Mouse (Mus musculus): ENCODE results near the gene Tmigd1. TPM values are rescaled to one million over a fixed set of nuclear protein-coding genes. Genes with fewer than 3 reads are reported as not detected.
A peak's percentile ranks its signal among the peaks of the same experiment; 100 is the strongest.

The Tmigd1 gene
- polyA plus RNA-seq, 1 experiment from 2014 or later = not detected

- no peak overlapping the region for H3K9ac ChIP-seq (replicated peaks)
- H3K9me3 ChIP-seq = no peaks in the 10 kb centered on the region
- no peaks in the 10 kb centered on the region for H3K36me3 ChIP-seq
- H3K27me3 ChIP-seq = no peaks in the 10 kb centered on the region; the same call in 1 of the 2 replicates
- H3K4me2 ChIP-seq = no peak overlapping the region
- no peak overlapping the region for H3K4me3 ChIP-seq (replicated peaks)
- no peaks in the 10 kb centered on the region; the same call in 1 of the 2 replicates for H3K4me1 ChIP-seq (replicated peaks)
- no peak overlapping the region for H3K27ac ChIP-seq
- ATAC-seq (ENCODE audit: insufficient number of reproducible peaks, insufficient read depth, low FRiP score, low TSS enrichment, low read depth) = no peak
- WGBS = 65% methylated on average over 5 of the region's 5 CpGs
Observed at GRCm38 (mm10) chr11:76884451-76884850, 17.5 kb upstream of the Tmigd1 start.

DNA sequence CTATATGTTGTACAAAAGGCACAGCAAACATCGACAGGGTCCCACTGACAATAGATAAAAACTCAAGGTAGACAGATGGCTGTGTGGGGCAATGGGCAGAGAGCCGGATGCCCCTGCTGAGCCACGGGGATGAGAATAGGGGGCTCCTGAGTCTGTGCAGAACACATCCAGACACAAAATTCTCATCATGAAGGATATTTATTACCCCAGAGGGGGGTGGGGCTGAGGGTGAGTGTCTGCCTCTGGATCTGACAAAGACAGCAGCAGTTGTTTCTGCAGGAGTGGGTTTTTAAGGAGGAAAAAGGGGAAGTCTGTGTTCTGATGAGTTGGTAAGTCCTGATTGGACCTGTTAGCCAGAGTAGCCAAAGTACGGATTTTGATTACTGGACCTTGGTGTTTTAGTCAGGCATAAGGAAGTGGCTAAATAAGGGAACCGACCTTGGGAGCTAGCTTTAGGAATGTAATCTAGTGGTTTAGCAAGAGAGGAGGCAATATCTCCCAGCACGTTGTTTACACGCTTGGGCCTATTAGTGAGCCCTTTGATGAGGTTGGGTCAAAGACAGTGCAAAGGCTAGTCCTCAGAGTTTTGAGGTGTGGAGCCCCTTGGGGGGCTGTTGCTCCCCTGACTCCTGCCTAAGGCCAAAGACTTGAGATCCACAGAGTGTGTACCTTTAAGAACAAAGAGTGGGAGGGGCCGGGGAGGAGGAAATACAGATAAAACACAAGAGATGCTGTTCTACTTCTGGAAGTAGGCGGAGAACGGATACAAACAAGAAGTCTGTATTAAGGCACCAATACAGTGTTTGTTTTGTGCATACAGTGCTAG is 12.4 kb upstream of the Tmigd1 start:
- no peak for ATAC-seq (ENCODE audit: insufficient number of reproducible peaks, insufficient read depth, low FRiP score, low TSS enrichment, low read depth)
- WGBS = 45% methylated on average over 10 of the region's 10 CpGs

DNA sequence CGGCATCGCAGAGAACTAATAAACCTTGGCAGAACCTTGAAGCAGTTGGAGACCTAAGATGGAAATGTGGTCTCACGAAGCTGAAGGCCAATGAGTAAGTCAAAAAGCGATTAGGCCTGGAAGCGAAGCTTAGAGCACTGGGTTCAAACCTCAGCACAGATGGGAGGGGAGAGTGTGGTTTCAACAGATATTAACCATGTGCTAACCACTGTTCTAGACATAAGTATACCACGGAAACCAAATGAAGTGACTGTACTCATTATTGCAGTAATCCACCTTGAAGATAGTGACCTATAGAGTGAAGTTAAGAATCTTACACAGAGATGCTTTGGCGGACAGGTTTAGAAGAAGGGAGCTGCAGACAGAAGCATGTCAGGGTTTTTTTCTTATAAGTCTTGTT is 10.8 kb upstream of the Tmigd1 start:
- no peaks in the 10 kb centered on the region for H3K27me3 ChIP-seq
- no peaks in the 10 kb centered on the region for H3K36me3 ChIP-seq
- no peak overlapping the region for H3K4me2 ChIP-seq
- H3K27ac ChIP-seq = no peak overlapping the region
- peaks cover 11% of the 10 kb centered on the region for H3K4me1 ChIP-seq (replicated peaks)
- no peaks in the 10 kb centered on the region for H3K9me3 ChIP-seq
- ATAC-seq (ENCODE audit: insufficient number of reproducible peaks, insufficient read depth, low FRiP score, low TSS enrichment, low read depth) = no peak
- no peak overlapping the region for H3K9ac ChIP-seq (replicated peaks)
- H3K4me3 ChIP-seq (replicated peaks) = no peak overlapping the region
- 94% methylated on average over 7 of the region's 7 CpGs for WGBS

More for the DNA sequence above, 12.4 kb upstream of the Tmigd1 start:
- Histone ChIP-seq H3K27ac (no peak overlapping the region), H3K4me1 (replicated peaks) (peaks cover 11% of the 10 kb centered on the region), H3K4me3 (replicated peaks) (no peak overlapping the region), H3K36me3 (no peaks in the 10 kb centered on the region), H3K9ac (replicated peaks) (no peak overlapping the region), H3K27me3 (no peaks in the 10 kb centered on the region; the same call in 1 of the 2 replicates), H3K4me2 (no peak overlapping the region), H3K9me3 (no peaks in the 10 kb centered on the region)

GRCm38 (mm10) chr11:76891738-76892349 is 10.1 kb upstream of the Tmigd1 start:
- Histone ChIP-seq H3K27me3 (no peaks in the 10 kb centered on the region), H3K9me3 (no peaks in the 10 kb centered on the region), H3K4me3 (replicated peaks) (no peak overlapping the region), H3K27ac (no peak overlapping the region), H3K36me3 (no peaks in the 10 kb centered on the region), H3K9ac (replicated peaks) (no peak overlapping the region), H3K4me1 (replicated peaks) (peaks cover 16% of the 10 kb centered on the region), H3K4me2 (no peak overlapping the region)
- ATAC-seq (ENCODE audit: insufficient number of reproducible peaks, insufficient read depth, low FRiP score, low TSS enrichment, low read depth) = no peak
- WGBS = 84% methylated on average over 4 of the region's 4 CpGs

- 77% methylated on average over 3 of the region's 3 CpGs for WGBS
- peaks cover 25% of the 10 kb centered on the region for H3K4me1 ChIP-seq (replicated peaks)
- no peaks in the 10 kb centered on the region for H3K9me3 ChIP-seq
Observed at GRCm38 (mm10) chr11:76892972-76893371, 9.0 kb upstream of the Tmigd1 start.

GRCm38 (mm10) chr11:76893570-76893969 is 8.4 kb upstream of the Tmigd1 start:
- ATAC-seq (ENCODE audit: insufficient number of reproducible peaks, insufficient read depth, low FRiP score, low TSS enrichment, low read depth) = no peak
- Histone ChIP-seq H3K9ac (replicated peaks) (no peak overlapping the region), H3K36me3 (no peaks in the 10 kb centered on the region), H3K27ac (no peak overlapping the region), H3K4me2 (no peak overlapping the region), H3K4me1 (replicated peaks) (peaks cover 28% of the 10 kb centered on the region), H3K27me3 (no peaks in the 10 kb centered on the region), H3K4me3 (replicated peaks) (no peak overlapping the region), H3K9me3 (no peaks in the 10 kb centered on the region)
- WGBS = 10% methylated on average over 4 of the region's 4 CpGs

More at GRCm38 (mm10) chr11:76892972-76893371, 9.0 kb upstream of the Tmigd1 start:
- no peak overlapping the region for H3K4me3 ChIP-seq (replicated peaks)
- H3K27ac ChIP-seq = no peak overlapping the region
- no peaks in the 10 kb centered on the region for H3K27me3 ChIP-seq
- no peak overlapping the region for H3K4me2 ChIP-seq
- ATAC-seq (ENCODE audit: insufficient number of reproducible peaks, insufficient read depth, low FRiP score, low TSS enrichment, low read depth) = no peak
- H3K36me3 ChIP-seq = no peaks in the 10 kb centered on the region
- no peak overlapping the region for H3K9ac ChIP-seq (replicated peaks)

GRCm38 (mm10) chr11:76894240-76894639 is 7.7 kb upstream of the Tmigd1 start:
- ATAC-seq (ENCODE audit: insufficient number of reproducible peaks, insufficient read depth, low FRiP score, low TSS enrichment, low read depth) = no peak
- Histone ChIP-seq H3K27ac (no peak overlapping the region), H3K9me3 (no peaks in the 10 kb centered on the region), H3K36me3 (no peaks in the 10 kb centered on the region), H3K4me2 (no peak overlapping the region), H3K4me1 (replicated peaks) (peaks cover 28% of the 10 kb centered on the region), H3K27me3 (no peaks in the 10 kb centered on the region), H3K9ac (replicated peaks) (no peak overlapping the region), H3K4me3 (replicated peaks) (no peak overlapping the region)
- WGBS = 38% methylated on average over 5 of the region's 5 CpGs

DNA sequence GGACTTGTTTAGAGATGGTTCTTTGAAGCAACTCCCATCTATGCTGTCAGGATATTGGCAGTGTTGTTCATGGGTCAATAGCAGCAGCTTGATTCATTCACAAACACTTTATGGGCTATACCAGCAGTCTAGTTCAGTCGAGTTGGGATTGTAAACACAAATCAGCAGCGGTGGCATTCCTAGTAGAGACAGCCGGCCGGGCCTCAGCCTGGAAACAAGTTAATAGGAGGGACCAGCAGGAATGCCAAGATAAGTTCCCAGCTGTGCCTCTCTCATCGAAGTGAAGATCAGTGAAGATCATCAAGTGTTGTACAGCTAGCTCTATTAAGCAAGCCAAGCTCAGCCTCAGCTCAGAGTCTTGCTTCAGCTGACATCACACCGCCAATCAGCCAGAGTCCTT is 5.6 kb upstream of the Tmigd1 start:
- H3K4me1 ChIP-seq (replicated peaks) = peaks cover 23% of the 10 kb centered on the region
- 0 out of 2 replicates have a peak overlapping the region, but pooled peaks have one; percentile 17 for H3K27ac ChIP-seq
- no peaks in the 10 kb centered on the region for H3K36me3 ChIP-seq
- H3K9me3 ChIP-seq = no peaks in the 10 kb centered on the region
- no peak overlapping the region for H3K4me3 ChIP-seq (replicated peaks)
- no peaks in the 10 kb centered on the region for H3K27me3 ChIP-seq
- H3K9ac ChIP-seq (replicated peaks) = no peak overlapping the region
- ATAC-seq (ENCODE audit: insufficient number of reproducible peaks, insufficient read depth, low FRiP score, low TSS enrichment, low read depth) = no peak
- H3K4me2 ChIP-seq = no peak overlapping the region
- 51% methylated on average over 6 of the region's 6 CpGs for WGBS

DNA sequence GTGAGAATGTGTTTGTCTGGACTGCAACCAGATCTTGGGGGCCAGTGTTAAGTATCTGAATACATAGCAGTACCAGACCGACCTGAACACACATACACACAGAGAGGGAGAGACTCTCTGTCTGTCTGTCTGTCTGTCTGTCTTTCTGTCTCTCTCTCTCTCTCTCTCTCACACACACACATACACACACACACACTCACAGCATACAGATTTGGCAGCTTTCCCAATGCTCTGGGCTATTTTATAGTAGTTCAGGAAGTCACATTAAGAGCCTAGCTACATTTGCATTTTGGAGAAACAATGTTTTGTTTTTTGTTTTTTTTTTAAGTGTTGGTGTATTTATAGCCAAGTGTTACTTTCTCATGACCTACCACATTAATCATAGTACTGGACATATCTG is 4.8 kb upstream of the Tmigd1 start:
- H3K9me3 ChIP-seq = no peaks in the 10 kb centered on the region
- peaks cover 23% of the 10 kb centered on the region for H3K4me1 ChIP-seq (replicated peaks)
- no peak overlapping the region for H3K9ac ChIP-seq (replicated peaks)
- H3K4me2 ChIP-seq = no peak overlapping the region
- H3K27me3 ChIP-seq = no peaks in the 10 kb centered on the region
- H3K36me3 ChIP-seq = no peaks in the 10 kb centered on the region
- no peak overlapping the region for H3K4me3 ChIP-seq (replicated peaks)
- H3K27ac ChIP-seq = no peak overlapping the region
- 73% methylated on average over 1 of the region's 1 CpGs for WGBS
- no peak for ATAC-seq (ENCODE audit: insufficient number of reproducible peaks, insufficient read depth, low FRiP score, low TSS enrichment, low read depth)

DNA sequence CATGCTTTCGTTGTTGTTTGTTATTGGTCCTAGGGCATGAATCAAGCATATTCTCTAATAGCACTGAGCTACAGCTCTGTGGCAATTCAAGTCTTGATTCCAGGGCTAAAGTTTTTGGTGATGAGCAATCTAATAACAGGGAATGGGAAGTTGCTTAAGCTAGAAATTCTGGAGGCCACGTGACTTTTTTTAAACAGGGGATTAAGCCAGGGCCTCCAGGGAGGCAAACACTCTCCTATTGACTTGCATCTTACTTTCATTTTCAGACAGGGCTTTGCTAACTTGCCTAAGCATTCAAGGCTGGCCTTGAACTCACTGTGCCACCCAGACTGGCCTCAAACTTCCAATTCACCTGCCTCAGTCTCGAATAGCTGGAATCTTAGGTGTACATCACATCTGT is 4.1 kb upstream of the Tmigd1 start:
- 55% methylated on average over 3 of the region's 3 CpGs for WGBS
- ATAC-seq (ENCODE audit: insufficient number of reproducible peaks, insufficient read depth, low FRiP score, low TSS enrichment, low read depth) = no peak

DNA sequence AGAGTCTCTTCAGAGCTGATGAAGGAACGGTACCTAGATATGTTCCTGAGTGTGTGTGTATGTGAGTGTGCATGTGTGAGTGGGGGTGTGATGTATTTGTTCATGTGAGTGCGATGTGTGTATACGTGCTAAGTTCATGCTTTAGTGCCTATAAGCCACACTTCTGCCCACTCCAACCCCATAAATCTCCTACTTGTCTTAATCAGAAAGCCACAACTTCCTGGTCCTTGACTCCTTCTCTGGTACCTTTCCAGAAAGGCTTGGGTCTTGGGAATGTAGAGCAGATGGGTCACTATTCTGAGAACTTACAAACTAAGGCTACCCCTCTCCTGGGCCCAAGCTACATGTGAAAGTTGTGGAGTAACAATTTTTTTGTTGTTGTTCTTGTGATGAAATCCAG is 3.2 kb upstream of the Tmigd1 start:
- no peaks in the 10 kb centered on the region for H3K27me3 ChIP-seq
- H3K9ac ChIP-seq (replicated peaks) = no peak overlapping the region
- H3K36me3 ChIP-seq = no peaks in the 10 kb centered on the region
- no peak for ATAC-seq (ENCODE audit: insufficient number of reproducible peaks, insufficient read depth, low FRiP score, low TSS enrichment, low read depth)
- no peaks in the 10 kb centered on the region for H3K9me3 ChIP-seq
- WGBS = 77% methylated on average over 3 of the region's 3 CpGs
- no peak overlapping the region for H3K4me3 ChIP-seq (replicated peaks)
- no peak overlapping the region for H3K4me2 ChIP-seq
- peaks cover 20% of the 10 kb centered on the region for H3K4me1 ChIP-seq (replicated peaks)
- no peak overlapping the region for H3K27ac ChIP-seq

More for the DNA sequence above, 4.1 kb upstream of the Tmigd1 start:
- no peaks in the 10 kb centered on the region for H3K36me3 ChIP-seq
- H3K9ac ChIP-seq (replicated peaks) = no peak overlapping the region
- H3K4me1 ChIP-seq (replicated peaks) = peaks cover 23% of the 10 kb centered on the region
- H3K27ac ChIP-seq = no peak overlapping the region
- H3K9me3 ChIP-seq = no peaks in the 10 kb centered on the region
- no peaks in the 10 kb centered on the region for H3K27me3 ChIP-seq
- no peak overlapping the region for H3K4me3 ChIP-seq (replicated peaks)
- no peak overlapping the region for H3K4me2 ChIP-seq
